Mouse (Mus musculus): ENCODE results near the gene Klhdc3. TPM values are rescaled to one million over a fixed set of nuclear protein-coding genes. Genes with fewer than 3 reads are reported as not detected.

The Klhdc3 gene
- polyA plus RNA-seq, 1 experiment: 62.1 TPM

DNA sequence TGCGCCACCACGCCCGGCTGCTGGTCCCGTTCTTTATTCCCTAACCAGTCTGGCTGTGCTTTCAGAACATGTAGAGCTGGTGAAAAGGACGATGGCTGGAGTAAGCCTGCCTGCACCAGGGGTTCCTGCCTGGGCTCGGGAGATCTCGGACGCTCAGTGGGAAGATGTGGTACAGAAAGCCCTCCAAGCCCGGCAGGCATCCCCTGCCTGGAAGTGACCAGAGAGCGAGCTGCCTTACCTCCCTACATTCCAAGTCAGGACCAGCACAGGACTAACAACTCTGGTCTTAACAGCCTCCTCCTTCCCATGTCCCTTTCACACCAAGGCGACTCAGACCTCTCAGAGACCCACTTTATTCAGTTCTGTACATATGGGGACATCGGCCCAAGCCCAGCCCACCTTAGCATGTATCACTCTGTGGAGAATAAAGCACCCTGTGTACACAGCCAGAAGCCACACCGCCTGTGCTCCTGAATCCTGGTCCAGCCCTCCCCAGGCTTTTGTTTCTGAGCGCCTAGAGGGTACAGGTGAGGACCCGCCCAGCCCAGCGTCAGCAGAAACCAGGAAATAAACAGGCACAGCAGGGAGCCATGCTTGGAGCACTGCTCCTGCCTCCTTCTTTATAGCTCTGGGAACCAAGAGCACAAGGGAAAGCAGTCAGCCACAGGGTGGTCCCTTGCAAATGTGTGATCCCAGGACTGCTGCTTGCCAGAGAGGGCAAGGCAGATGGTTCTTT, 2.1 kb upstream of the Klhdc3 start:
- TF ChIP-seq CTCF (IDR thresholded peaks at IDR 0.05; ENCODE audit: borderline replicate concordance, insufficient read depth, low read length): no peak
- TF ChIP-seq POLR2A (IDR thresholded peaks at IDR 0.05; ENCODE audit: low read depth, low read length): no peak
- H3K4me3 ChIP-seq (ENCODE audit: insufficient read depth, low read length): no peak overlapping the region
- no peaks in the 10 kb centered on the region for H3K4me1 ChIP-seq (ENCODE audit: control insufficient read depth, insufficient read depth, low read length)
- H3K27ac ChIP-seq (ENCODE audit: insufficient read depth, low read length): no peak overlapping the region

DNA sequence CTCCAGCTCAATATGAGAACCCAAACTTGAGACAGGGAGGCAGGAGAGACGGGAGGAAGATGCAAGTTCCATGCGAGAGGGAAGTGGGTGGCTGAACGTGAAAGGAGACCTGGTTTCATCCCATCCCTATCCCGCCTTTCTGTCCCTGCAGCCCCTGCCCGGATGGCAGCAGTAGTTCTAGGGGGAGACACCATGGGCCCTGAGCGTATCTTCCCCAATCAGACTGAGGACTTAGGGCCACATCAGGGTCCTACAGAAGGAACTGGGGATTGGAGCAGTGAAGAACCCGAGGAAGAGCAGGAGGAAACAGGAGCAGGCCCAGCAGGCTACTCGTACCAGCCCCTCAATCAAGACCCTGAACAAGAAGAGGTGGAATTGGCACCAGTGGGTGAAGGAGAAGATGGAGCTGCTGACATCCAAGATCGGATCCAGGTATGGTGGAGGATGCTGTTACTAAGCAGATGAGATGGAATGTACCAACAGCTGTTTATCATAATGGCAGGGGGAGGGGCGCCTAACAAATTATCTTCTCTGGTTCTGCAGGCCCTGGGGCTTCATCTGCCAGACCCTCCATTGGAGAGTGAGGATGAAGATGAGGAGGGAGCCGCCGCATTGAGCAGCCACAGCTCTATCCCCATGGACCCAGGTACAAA, 878 bp upstream of the Klhdc3 start:
- Histone ChIP-seq H3K27ac (ENCODE audit: insufficient read depth, low read length) (no peak overlapping the region), H3K4me3 (ENCODE audit: insufficient read depth, low read length) (peak overlapping the region; percentile 58), H3K4me1 (ENCODE audit: control insufficient read depth, insufficient read depth, low read length) (no peaks in the 10 kb centered on the region)
- no peak for TF ChIP-seq CTCF (IDR thresholded peaks at IDR 0.05; ENCODE audit: borderline replicate concordance, insufficient read depth, low read length)
- no peak for TF ChIP-seq POLR2A (IDR thresholded peaks at IDR 0.05; ENCODE audit: low read depth, low read length)

GRCm38 (mm10) chr17:46679843-46680759, 613 bp downstream of the Klhdc3 start:
- H3K4me1 ChIP-seq (ENCODE audit: control insufficient read depth, insufficient read depth, low read length): peaks cover 2% of the 10 kb centered on the region; the same call in 1 of the 2 replicates
- H3K4me3 ChIP-seq (ENCODE audit: insufficient read depth, low read length): peak overlapping the region; percentile 84
- TF ChIP-seq POLR2A (IDR thresholded peaks at IDR 0.05; ENCODE audit: low read depth, low read length) (peak; percentile 44; the same call in 1 of the 2 replicates), CTCF (IDR thresholded peaks at IDR 0.05; ENCODE audit: borderline replicate concordance, insufficient read depth, low read length) (no peak)
- peak overlapping the region; percentile 62 for H3K27ac ChIP-seq (ENCODE audit: insufficient read depth, low read length)

DNA sequence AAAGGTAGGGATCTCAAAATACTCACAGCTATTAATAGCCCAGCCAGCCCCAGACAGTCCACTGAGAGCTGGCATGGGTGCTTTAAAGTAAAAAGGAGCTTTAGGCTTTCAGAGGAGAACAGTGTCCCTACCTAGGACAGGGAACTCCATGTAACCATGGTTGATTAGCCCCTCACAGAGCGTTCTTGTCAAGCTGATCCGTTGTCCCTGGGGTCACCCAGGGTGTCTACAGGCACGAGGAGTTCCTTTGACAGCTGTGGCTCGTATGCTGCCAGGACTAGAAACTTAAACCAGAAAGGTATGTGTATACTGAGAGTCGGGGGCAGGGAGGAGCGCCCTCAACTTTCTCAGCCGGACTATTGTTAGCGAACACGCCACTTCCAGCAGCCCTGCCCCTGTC, 1.8 kb downstream of the Klhdc3 start:
- no peak for TF ChIP-seq CTCF (IDR thresholded peaks at IDR 0.05; ENCODE audit: borderline replicate concordance, insufficient read depth, low read length)
- no peak for TF ChIP-seq POLR2A (IDR thresholded peaks at IDR 0.05; ENCODE audit: low read depth, low read length)
- H3K4me1 ChIP-seq (ENCODE audit: control insufficient read depth, insufficient read depth, low read length): peaks cover 8% of the 10 kb centered on the region
- H3K27ac ChIP-seq (ENCODE audit: insufficient read depth, low read length): peak overlapping the region; percentile 4; the same call in 1 of the 2 replicates
- H3K4me3 ChIP-seq (ENCODE audit: insufficient read depth, low read length): peak overlapping the region; percentile 84

DNA sequence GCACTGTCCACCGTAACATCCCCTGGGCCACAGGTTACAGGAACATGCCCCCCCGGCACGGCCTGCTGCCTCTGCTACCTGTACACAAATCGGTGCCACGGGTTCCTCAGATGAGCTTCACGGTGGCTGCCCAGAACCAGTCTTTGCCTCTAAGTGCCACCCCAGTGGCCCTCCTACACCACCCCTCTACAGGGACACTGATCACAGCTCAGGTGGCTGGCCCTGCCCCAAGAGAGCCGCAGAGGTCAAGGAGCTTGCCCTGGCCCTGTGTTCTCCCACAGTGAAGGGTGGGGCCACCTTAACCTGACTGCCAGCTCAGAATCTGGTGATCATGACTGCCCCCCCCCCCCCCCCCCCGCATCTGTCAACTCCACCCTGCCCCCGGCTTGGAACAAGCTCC, 2.3 kb downstream of the Klhdc3 start, which contains the start of gene Mea1:
Gene Mea1 (plus strand): TSS at position 378 of the 400 bp plus-strand sequence.
- Histone ChIP-seq H3K4me3 (ENCODE audit: insufficient read depth, low read length) (peak within 1 kb of the TSS; percentile 84), H3K27ac (ENCODE audit: insufficient read depth, low read length) (peak within 1 kb of the TSS; percentile 4; the same call in 1 of the 2 replicates), H3K4me1 (ENCODE audit: control insufficient read depth, insufficient read depth, low read length) (peaks cover 8% of the 10 kb centered on the region)
- TF ChIP-seq POLR2A (IDR thresholded peaks at IDR 0.05; ENCODE audit: low read depth, low read length): no peak
- TF ChIP-seq CTCF (IDR thresholded peaks at IDR 0.05; ENCODE audit: borderline replicate concordance, insufficient read depth, low read length): no peak

GRCm38 (mm10) chr17:46674530-46675283, 6.0 kb downstream of the Klhdc3 start:
- no peak for TF ChIP-seq CTCF (IDR thresholded peaks at IDR 0.05; ENCODE audit: borderline replicate concordance, insufficient read depth, low read length)
- no peak for TF ChIP-seq POLR2A (IDR thresholded peaks at IDR 0.05; ENCODE audit: low read depth, low read length)
- peak overlapping the region; percentile 83 for H3K27ac ChIP-seq (ENCODE audit: insufficient read depth, low read length)
- H3K4me1 ChIP-seq (ENCODE audit: control insufficient read depth, insufficient read depth, low read length): peaks cover 8% of the 10 kb centered on the region
- no peak overlapping the region for H3K4me3 ChIP-seq (ENCODE audit: insufficient read depth, low read length)

DNA sequence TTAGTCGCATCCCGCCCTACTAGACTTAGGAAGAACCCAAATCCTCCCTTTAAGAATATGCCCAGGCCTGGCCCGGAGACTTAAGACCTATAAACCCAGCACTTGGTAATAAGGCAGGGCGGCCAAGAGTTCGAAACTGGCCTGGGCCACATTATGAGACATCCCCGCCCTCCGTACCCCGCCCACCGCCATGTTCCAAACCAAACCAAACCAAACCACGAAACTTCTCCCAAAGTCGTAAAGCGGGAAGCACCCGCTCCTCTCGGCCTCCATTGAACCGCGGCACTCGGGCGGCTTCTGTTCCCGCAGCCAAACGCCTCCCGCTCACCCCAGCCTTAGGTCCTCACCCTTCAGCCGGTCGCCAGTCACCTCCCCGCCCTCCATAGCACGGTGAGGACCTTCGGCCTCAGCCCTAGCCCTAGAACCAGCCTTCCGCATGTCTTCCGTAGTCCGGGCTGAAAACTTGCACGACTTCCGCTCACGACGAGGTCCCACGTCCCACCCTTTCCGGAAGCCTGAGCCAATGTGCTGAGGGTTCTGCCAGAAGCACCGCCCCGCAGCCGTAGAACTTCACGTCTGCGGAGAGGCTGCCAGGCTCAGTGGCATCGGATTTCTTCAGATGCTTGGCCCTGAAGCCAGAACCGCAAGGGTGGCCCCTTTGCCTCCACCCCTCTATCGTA, 6.7 kb downstream of the Klhdc3 start, which contains the start of gene Rrp36:
Gene Rrp36 (minus strand): TSS at position 503 of the 680 bp plus-strand sequence.
- Histone ChIP-seq H3K4me3 (ENCODE audit: insufficient read depth, low read length) (peak within 1 kb of the TSS; percentile 75), H3K4me1 (ENCODE audit: control insufficient read depth, insufficient read depth, low read length) (peaks cover 8% of the 10 kb centered on the region), H3K27ac (ENCODE audit: insufficient read depth, low read length) (peak within 1 kb of the TSS; percentile 84)
- TF ChIP-seq CTCF (IDR thresholded peaks at IDR 0.05; ENCODE audit: borderline replicate concordance, insufficient read depth, low read length) (no peak), POLR2A (IDR thresholded peaks at IDR 0.05; ENCODE audit: low read depth, low read length) (peak; percentile 86)

- Histone ChIP-seq H3K27ac (ENCODE audit: insufficient read depth, low read length) (no peak overlapping the region), H3K4me1 (ENCODE audit: control insufficient read depth, insufficient read depth, low read length) (peaks cover 5% of the 10 kb centered on the region)
- no peak for TF ChIP-seq POLR2A (IDR thresholded peaks at IDR 0.05; ENCODE audit: low read depth, low read length)
- TF ChIP-seq CTCF (IDR thresholded peaks at IDR 0.05; ENCODE audit: borderline replicate concordance, insufficient read depth, low read length): no peak
Observed at GRCm38 (mm10) chr17:46669911-46670310, 10.8 kb downstream of the Klhdc3 start.

More at GRCm38 (mm10) chr17:46669911-46670310, 10.8 kb downstream of the Klhdc3 start:
- no peak overlapping the region for H3K4me3 ChIP-seq (ENCODE audit: insufficient read depth, low read length)
